Mouse (Mus musculus): ENCODE data around the gene Ets2. TPM values are rescaled to one million over a fixed set of nuclear protein-coding genes. Genes with fewer than 3 reads are reported as not detected.

Ets2 gene
- polyA plus RNA-seq, 1 experiment from 2014 or later = 52.0 TPM

DNA sequence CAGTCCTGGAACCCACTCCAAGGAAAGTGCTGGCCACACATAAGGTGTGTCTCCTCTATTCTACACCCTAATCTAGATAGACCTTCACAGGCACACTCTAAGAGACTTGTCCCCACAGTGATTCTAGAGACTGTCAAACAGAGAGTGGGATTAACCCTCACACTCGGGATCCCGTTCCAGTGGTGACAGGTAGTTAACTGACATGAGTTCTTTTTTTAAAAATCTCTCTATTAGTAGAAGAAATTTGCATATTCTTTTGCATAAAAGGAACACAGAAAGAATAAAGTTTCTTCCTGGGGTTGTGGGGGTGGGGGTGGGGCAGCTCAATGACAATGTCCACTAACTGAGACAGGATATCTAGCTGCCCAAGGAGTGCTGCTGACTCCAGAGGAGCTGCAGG lies 32.9 kb downstream of the Ets2 start:
- Histone ChIP-seq H3K9ac (no peak overlapping the region), H3K4me1 (replicated peaks) (no peaks in the 10 kb centered on the region), H3K4me3 (no peak overlapping the region), H3K36me3 (no peaks in the 10 kb centered on the region), H3K4me2 (no peak overlapping the region), H3K27ac (ENCODE audit: poor library complexity, severe bottlenecking) (no peak overlapping the region), H3K9me3 (replicated peaks) (no peaks in the 10 kb centered on the region), H3K27me3 (replicated peaks) (no peaks in the 10 kb centered on the region)
- 67% methylated on average over 2 of the region's 2 CpGs for WGBS
- no peak for ATAC-seq (ENCODE audit: insufficient number of reproducible peaks, low FRiP score)

DNA sequence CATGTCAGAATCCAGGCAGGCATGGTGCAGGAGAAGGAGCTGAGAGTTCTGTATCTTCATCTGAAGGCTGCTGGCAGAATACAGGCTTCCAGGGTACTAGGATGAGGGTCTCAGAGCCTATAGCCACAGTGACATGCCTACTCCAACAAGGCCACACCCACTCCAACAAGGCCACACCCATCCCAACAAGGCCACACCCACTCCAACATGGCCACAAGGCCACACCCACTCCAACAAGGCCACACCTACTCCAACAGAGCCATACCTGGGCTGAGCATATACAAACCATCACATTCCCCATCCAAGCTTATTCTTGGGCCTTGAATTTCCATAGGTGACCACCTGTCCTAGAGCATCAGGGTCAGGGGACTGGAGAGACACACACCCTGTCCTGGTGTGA lies 34.2 kb downstream of the Ets2 start:
- H3K9me3 ChIP-seq (replicated peaks) = no peaks in the 10 kb centered on the region
- ATAC-seq (ENCODE audit: insufficient number of reproducible peaks, low FRiP score) = no peak
- no peak overlapping the region for H3K4me3 ChIP-seq
- no peaks in the 10 kb centered on the region for H3K4me1 ChIP-seq (replicated peaks)
- no peaks in the 10 kb centered on the region for H3K27me3 ChIP-seq (replicated peaks)
- H3K27ac ChIP-seq (ENCODE audit: poor library complexity, severe bottlenecking) = no peak overlapping the region
- H3K9ac ChIP-seq = no peak overlapping the region
- H3K36me3 ChIP-seq = no peaks in the 10 kb centered on the region
- H3K4me2 ChIP-seq = no peak overlapping the region

DNA sequence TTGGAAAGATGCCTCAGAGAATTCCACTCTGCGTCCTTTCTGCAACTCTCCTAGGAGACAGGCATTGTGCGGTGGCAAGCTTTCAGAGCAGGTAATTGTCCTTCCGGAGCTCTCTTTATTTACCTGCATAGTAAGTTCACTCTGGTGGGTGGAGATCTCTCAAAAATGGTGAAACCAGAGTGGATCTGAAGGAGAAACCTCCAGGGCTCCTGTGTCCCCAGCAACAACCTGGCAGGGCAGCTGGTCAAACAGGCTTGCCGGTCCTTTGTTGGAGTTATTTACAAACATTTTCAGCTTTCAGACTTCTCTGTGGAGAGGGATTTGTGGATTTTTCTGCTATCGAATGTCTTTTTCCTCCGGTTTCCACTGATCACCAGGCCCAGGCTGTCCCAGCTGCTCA lies 34.6 kb downstream of the Ets2 start:
- Histone ChIP-seq H3K4me1 (replicated peaks) (no peaks in the 10 kb centered on the region), H3K9me3 (replicated peaks) (no peaks in the 10 kb centered on the region), H3K4me3 (no peak overlapping the region), H3K4me2 (no peak overlapping the region), H3K9ac (no peak overlapping the region), H3K27me3 (replicated peaks) (no peaks in the 10 kb centered on the region), H3K36me3 (no peaks in the 10 kb centered on the region), H3K27ac (ENCODE audit: poor library complexity, severe bottlenecking) (no peak overlapping the region)
- 81% methylated on average over 6 of the region's 6 CpGs for WGBS
- ATAC-seq (ENCODE audit: insufficient number of reproducible peaks, low FRiP score) = no peak

DNA sequence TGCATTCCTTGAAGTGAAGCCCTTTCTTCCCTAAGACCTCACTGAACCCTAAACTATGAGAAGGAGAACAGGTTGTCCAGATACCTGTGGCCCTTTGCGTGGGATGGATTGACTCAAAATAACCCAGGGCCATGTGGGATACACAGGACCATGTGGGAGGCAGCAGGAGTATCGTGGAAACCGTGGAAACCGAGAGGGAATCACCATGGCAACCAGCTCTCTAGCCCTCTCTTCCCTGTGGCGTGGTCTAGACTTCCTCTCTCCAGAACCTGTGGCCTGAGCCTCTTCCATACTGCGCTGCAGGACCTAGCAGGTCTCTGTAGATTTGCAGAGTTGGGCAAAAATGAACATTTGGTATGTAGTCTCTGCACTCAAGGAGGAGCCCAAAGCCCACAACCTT lies 37.6 kb downstream of the Ets2 start:
- H3K4me2 ChIP-seq = no peak overlapping the region
- no peaks in the 10 kb centered on the region for H3K36me3 ChIP-seq
- no peak overlapping the region for H3K27ac ChIP-seq (ENCODE audit: poor library complexity, severe bottlenecking)
- no peak overlapping the region for H3K4me3 ChIP-seq
- no peak for ATAC-seq (ENCODE audit: insufficient number of reproducible peaks, low FRiP score)
- H3K4me1 ChIP-seq (replicated peaks) = 0 out of 2 replicates have a peak, but pooled peaks cover 6% of the 10 kb centered on the region
- 79% methylated on average over 6 of the region's 6 CpGs for WGBS
- H3K27me3 ChIP-seq (replicated peaks) = no peaks in the 10 kb centered on the region
- H3K9ac ChIP-seq = no peak overlapping the region
- H3K9me3 ChIP-seq (replicated peaks) = no peaks in the 10 kb centered on the region

DNA sequence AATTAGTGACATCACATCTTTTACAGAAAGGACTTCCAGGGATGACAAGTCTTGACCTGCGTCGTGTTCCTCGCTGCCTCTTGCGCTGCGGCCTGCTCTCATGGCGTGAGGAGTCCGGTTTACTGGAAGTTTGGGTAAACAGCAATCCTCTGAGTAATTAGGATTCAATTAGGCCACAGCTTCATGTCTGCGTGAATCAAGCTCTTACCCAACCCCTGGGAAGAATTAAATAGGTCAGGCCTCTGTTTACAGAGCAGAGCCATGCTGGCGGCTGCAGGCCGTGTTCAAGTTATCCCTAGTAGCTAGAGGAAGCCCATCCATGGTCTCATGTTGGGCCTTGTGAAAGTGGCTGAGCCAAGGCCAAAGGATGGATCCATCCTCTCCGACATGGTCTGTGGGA lies 39.5 kb downstream of the Ets2 start:
- Histone ChIP-seq H3K36me3 (no peaks in the 10 kb centered on the region), H3K4me1 (replicated peaks) (0 out of 2 replicates have a peak, but pooled peaks cover 6% of the 10 kb centered on the region), H3K4me3 (no peak overlapping the region), H3K9me3 (replicated peaks) (no peaks in the 10 kb centered on the region), H3K9ac (no peak overlapping the region), H3K27me3 (replicated peaks) (no peaks in the 10 kb centered on the region), H3K27ac (ENCODE audit: poor library complexity, severe bottlenecking) (no peak overlapping the region), H3K4me2 (no peak overlapping the region)
- no peak for ATAC-seq (ENCODE audit: insufficient number of reproducible peaks, low FRiP score)
- WGBS = 86% methylated on average over 11 of the region's 11 CpGs

DNA sequence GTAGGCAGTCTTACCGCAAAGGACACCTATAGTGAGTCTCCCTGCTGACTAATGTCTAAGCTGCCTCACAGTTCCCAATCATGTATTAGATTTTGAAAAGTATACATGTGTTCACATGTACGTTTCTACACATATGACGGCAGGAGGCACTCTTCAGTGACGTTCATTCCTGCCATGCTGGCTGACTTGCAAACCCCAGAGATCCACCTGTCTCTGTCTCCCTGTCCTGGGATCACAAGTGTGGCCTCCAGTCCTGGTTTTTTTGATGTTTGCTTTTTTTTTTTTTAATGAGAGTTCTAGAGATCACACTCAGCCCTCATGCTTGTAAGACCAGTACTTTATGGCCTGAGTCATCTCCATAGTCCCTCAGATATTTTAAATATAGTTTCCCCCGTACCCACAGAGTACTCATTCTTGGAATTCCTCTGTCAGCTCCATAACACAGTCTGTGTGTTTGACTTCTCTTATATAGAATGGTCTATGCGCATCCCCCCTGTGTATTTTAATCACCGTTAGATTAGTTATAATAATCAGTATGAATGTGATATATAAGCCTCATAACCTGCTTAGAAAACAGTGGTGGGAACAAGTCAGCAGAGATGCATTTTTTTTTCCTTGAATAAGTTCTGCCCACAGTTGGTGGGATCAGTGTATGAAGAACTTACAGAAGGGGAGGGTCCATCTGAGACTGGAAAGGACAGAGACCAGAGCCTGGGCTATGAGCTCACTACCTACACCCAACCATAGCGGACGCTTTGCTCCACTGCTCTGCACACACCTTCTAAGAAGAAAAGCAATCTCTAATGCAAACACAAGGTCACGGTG lies 40.3 kb downstream of the Ets2 start:
- Histone ChIP-seq H3K9me3 (replicated peaks) (no peaks in the 10 kb centered on the region), H3K4me3 (no peak overlapping the region), H3K27me3 (replicated peaks) (no peaks in the 10 kb centered on the region), H3K36me3 (no peaks in the 10 kb centered on the region), H3K27ac (ENCODE audit: poor library complexity, severe bottlenecking) (no peak overlapping the region), H3K4me1 (replicated peaks) (0 out of 2 replicates have a peak, but pooled peaks cover 6% of the 10 kb centered on the region), H3K9ac (no peak overlapping the region), H3K4me2 (no peak overlapping the region)
- no peak for ATAC-seq (ENCODE audit: insufficient number of reproducible peaks, low FRiP score)
- WGBS = 65% methylated on average over 10 of the region's 10 CpGs

DNA sequence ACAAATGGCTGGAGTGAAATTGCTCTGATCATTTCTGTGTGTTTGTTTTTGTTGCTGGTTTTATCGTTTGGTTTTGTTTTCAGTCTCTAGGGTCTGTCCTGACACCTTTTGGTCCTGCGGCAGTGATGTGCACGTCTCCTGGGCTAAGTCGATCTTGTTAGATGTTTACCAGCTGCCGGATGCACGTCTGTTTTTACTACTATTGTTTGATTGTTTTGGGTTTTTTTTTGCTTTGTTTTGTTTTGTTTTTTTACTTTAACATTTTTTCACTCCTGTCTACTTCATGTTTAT lies 40.8 kb downstream of the Ets2 start:
- H3K4me3 ChIP-seq = no peak overlapping the region
- no peak overlapping the region for H3K27ac ChIP-seq (ENCODE audit: poor library complexity, severe bottlenecking)
- H3K9me3 ChIP-seq (replicated peaks) = no peaks in the 10 kb centered on the region
- H3K27me3 ChIP-seq (replicated peaks) = no peaks in the 10 kb centered on the region
- H3K4me1 ChIP-seq (replicated peaks) = 0 out of 2 replicates have a peak, but pooled peaks cover 6% of the 10 kb centered on the region
- 32% methylated on average over 6 of the region's 6 CpGs for WGBS
- H3K36me3 ChIP-seq = no peaks in the 10 kb centered on the region
- no peak overlapping the region for H3K4me2 ChIP-seq
- no peak for ATAC-seq (ENCODE audit: insufficient number of reproducible peaks, low FRiP score)
- H3K9ac ChIP-seq = no peak overlapping the region

DNA sequence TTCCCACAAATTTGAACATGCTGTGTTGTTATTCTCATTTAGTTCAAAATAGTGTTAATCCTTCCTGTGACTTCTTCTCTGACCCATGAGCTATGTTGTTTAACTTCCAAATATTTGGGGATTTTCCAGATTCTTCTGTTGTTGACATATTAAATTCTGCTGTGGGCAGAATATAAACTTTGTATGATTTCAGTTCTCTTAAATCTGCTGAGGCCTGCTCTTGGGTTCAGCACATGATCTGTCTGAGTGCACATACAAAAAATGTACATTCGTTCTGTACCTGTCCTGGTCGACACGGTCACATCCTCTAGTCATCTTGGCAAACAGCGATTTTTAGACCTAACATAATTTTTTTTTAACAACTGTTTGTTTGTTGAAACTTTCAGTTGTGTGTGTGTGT lies 41.2 kb downstream of the Ets2 start:
- Histone ChIP-seq H3K27me3 (replicated peaks) (no peaks in the 10 kb centered on the region), H3K4me1 (replicated peaks) (0 out of 2 replicates have a peak, but pooled peaks cover 6% of the 10 kb centered on the region), H3K9me3 (replicated peaks) (no peaks in the 10 kb centered on the region), H3K27ac (ENCODE audit: poor library complexity, severe bottlenecking) (no peak overlapping the region), H3K4me3 (no peak overlapping the region), H3K4me2 (no peak overlapping the region), H3K9ac (no peak overlapping the region), H3K36me3 (no peaks in the 10 kb centered on the region)
- ATAC-seq (ENCODE audit: insufficient number of reproducible peaks, low FRiP score) = no peak
- 88% methylated on average over 4 of the region's 4 CpGs for WGBS

DNA sequence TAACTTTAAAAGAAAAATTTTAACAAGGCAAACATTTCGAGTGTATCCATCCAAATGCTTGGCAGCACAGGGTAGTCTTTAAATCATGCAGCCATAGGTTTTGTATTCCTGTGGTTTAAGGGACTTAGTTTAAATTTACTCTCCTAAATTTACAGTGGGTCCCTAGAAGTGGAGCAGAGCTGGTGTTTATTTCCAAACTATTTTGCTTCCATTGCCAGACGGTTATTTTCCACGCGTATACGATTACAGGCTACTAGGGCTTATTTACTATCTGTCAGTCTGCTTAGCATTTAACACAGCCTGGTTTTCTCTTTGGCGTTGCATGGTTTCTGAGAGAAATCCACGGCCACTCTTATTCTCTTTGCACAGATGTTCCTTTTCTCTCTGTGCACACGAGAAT lies 42.9 kb downstream of the Ets2 start:
- WGBS = 76% methylated on average over 8 of the region's 8 CpGs
- Histone ChIP-seq H3K4me1 (replicated peaks) (0 out of 2 replicates have a peak, but pooled peaks cover 12% of the 10 kb centered on the region), H3K27ac (ENCODE audit: poor library complexity, severe bottlenecking) (no peak overlapping the region), H3K9me3 (replicated peaks) (no peaks in the 10 kb centered on the region), H3K4me2 (no peak overlapping the region), H3K9ac (no peak overlapping the region), H3K27me3 (replicated peaks) (no peaks in the 10 kb centered on the region), H3K36me3 (no peaks in the 10 kb centered on the region), H3K4me3 (no peak overlapping the region)
- ATAC-seq (ENCODE audit: insufficient number of reproducible peaks, low FRiP score) = no peak

DNA sequence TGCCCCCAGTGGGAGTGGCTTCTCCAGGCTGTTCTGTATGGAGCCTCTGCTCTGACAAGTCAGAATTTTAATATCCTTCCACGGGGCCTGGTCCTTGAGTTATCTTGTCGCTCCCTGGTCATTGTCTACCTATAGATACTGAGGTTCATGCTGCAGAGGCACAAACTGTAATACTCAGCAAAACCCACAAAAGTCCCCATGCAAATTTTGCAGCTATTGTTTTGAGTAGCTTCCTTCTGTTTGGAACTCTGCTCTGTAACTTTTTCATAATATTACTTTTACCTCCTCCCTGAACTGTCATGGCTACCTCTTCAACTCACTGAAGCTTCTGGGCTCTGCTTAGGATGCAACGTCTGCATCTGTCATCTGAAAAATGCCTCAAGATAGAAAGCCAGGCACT lies 43.8 kb downstream of the Ets2 start:
- Histone ChIP-seq H3K27ac (ENCODE audit: poor library complexity, severe bottlenecking) (no peak overlapping the region), H3K9me3 (replicated peaks) (no peaks in the 10 kb centered on the region), H3K4me2 (no peak overlapping the region), H3K27me3 (replicated peaks) (no peaks in the 10 kb centered on the region), H3K4me3 (no peak overlapping the region), H3K4me1 (replicated peaks) (0 out of 2 replicates have a peak, but pooled peaks cover 12% of the 10 kb centered on the region), H3K36me3 (no peaks in the 10 kb centered on the region), H3K9ac (no peak overlapping the region)
- no peak for ATAC-seq (ENCODE audit: insufficient number of reproducible peaks, low FRiP score)
- 69% methylated on average over 3 of the region's 3 CpGs for WGBS

DNA sequence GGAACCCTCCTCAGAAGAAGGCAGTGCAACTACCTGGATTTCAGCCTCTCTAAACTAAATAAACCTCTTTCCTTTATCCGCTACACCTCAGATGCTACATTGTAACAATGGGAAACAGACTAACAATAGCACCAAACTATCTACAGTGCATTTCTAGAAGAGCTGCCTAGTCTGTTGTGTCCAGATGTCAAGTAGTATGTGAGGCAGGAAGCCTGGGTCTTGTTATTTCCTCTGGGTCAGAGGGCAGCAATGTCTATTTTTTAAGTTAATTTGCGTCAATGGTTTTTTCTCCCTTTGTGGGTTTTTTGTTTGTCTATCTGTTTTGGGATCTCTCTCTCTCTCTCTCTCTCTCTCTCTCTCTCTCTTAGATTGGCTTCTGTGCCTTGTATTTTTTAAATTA lies 44.7 kb downstream of the Ets2 start:
- no peaks in the 10 kb centered on the region for H3K36me3 ChIP-seq
- H3K27me3 ChIP-seq (replicated peaks) = no peaks in the 10 kb centered on the region
- no peak for ATAC-seq (ENCODE audit: insufficient number of reproducible peaks, low FRiP score)
- WGBS = 79% methylated on average over 2 of the region's 2 CpGs
- 0 out of 2 replicates have a peak, but pooled peaks cover 12% of the 10 kb centered on the region for H3K4me1 ChIP-seq (replicated peaks)
- H3K4me3 ChIP-seq = no peak overlapping the region
- no peak overlapping the region for H3K4me2 ChIP-seq
- H3K9me3 ChIP-seq (replicated peaks) = no peaks in the 10 kb centered on the region
- no peak overlapping the region for H3K9ac ChIP-seq
- no peak overlapping the region for H3K27ac ChIP-seq (ENCODE audit: poor library complexity, severe bottlenecking)
